In genomic region chr13:60744078-60744460, GRCm38 (mm10) we compare ENCODE assay signal across 9 mouse cellular contexts. TPM values are rescaled to one million over a fixed set of nuclear protein-coding genes. Genes with fewer than 3 reads are reported as not detected.
DNase-seq lines count a peak whose midpoint lies in the region; ATAC-seq and TF ChIP-seq lines count a peak whose summit lies in the region.
"Had no signal": no experiment of that assay in that cellular context is flagged by ENCODE, and none has a peak within 500 bp of the region (broad histone marks: within the 10 kb centered on the region; RNA-seq: fewer than 3 reads in every experiment).

No protein-coding gene starts in this region.

- DNase-seq in B cell, adult 2 months = peak; percentile 74 to 77
- DNase-seq in heart, embryonic 10.5 days (ENCODE audit: low spot score) = peak; percentile 90
- peak; percentile 60 to 86 for DNase-seq in kidney, adult 8-10 months
- peak; percentile 79 for DNase-seq in midbrain, postnatal 0 days (ENCODE audit: low spot score)
- peak; percentile 86 to 90 for DNase-seq in spleen, postnatal 10 days (ENCODE audit: low spot score in 2 of 2)

- no peak for TF ChIP-seq POLR2A in bone marrow, adult 2 months (IDR thresholded peaks at IDR 0.05; ENCODE audit: borderline replicate concordance, control insufficient read depth, low read depth, low read length)

- peak; percentile 90 for TF ChIP-seq CTCF in bone marrow, adult 2 months (IDR thresholded peaks at IDR 0.05; ENCODE audit: control insufficient read depth, insufficient read depth, low read length)
- TF ChIP-seq CTCF in midbrain, postnatal 0 days (IDR thresholded peaks at IDR 0.05) = peak; percentile 95

- ATAC-seq in erythroblast, adult 5-6 weeks (replicated peaks; ENCODE audit: low FRiP score, poor library complexity, severe bottlenecking) = peak; percentile 72
- ATAC-seq in limb, embryonic 15.5 days (ENCODE audit: insufficient number of reproducible peaks, low FRiP score, low TSS enrichment, low read depth) = peak; percentile 15; the same call in 1 of the 2 replicates
- ATAC-seq in midbrain, postnatal 0 days (ENCODE audit: low FRiP score) = peak; percentile 70

- H3K4me3 ChIP-seq in bone marrow, adult 2 months (replicated peaks; ENCODE audit: control insufficient read depth, low read depth, low read length) = no peak overlapping the region
- H3K4me3 ChIP-seq in heart, embryonic 10.5 days = no peak overlapping the region
- H3K4me3 ChIP-seq in limb, embryonic 15.5 days = no peak overlapping the region
- no peak overlapping the region for H3K4me3 ChIP-seq in midbrain, postnatal 0 days (ENCODE audit: low read depth, low read length)

- WGBS in bone marrow, adult 2 months = 21% methylated on average over 7 of the region's 7 CpGs
- 28% methylated on average over 7 of the region's 7 CpGs for WGBS in heart, embryonic 10.5 days
- 32% methylated on average over 7 of the region's 7 CpGs for WGBS in limb, embryonic 15.5 days
- WGBS in midbrain, postnatal 0 days = 32% methylated on average over 7 of the region's 7 CpGs

- peaks cover 24% of the 10 kb centered on the region for H3K36me3 ChIP-seq in heart, embryonic 10.5 days
- H3K36me3 ChIP-seq in limb, embryonic 15.5 days = peaks cover 30% of the 10 kb centered on the region
- H3K36me3 ChIP-seq in midbrain, postnatal 0 days (ENCODE audit: insufficient read depth, low read length) = peaks cover 45% of the 10 kb centered on the region
- H3K36me3 ChIP-seq: G1E had no signal

- H3K9ac ChIP-seq in limb, embryonic 15.5 days = no peak overlapping the region
- no peak overlapping the region for H3K9ac ChIP-seq in midbrain, postnatal 0 days (replicated peaks; ENCODE audit: low read length, poor library complexity, severe bottlenecking)

- no peaks in the 10 kb centered on the region for H3K9me3 ChIP-seq in heart, embryonic 10.5 days
- H3K9me3 ChIP-seq in limb, embryonic 15.5 days = no peaks in the 10 kb centered on the region
- H3K9me3 ChIP-seq in midbrain, postnatal 0 days (ENCODE audit: low read length) = no peaks in the 10 kb centered on the region

- no peak overlapping the region for H3K27ac ChIP-seq in bone marrow, adult 2 months (ENCODE audit: control insufficient read depth, insufficient read depth, low read depth, low read length, poor library complexity)
- peak overlapping the region; percentile 80 for H3K27ac ChIP-seq in heart, embryonic 10.5 days
- H3K27ac ChIP-seq in limb, embryonic 15.5 days = no peak overlapping the region
- no peak overlapping the region for H3K27ac ChIP-seq in midbrain, postnatal 0 days (ENCODE audit: low read depth, low read length)

- no peak overlapping the region for H3K4me2 ChIP-seq in limb, embryonic 15.5 days
- no peak overlapping the region for H3K4me2 ChIP-seq in midbrain, postnatal 0 days (ENCODE audit: low read depth, low read length, poor library complexity, severe bottlenecking)

- H3K4me1 ChIP-seq in bone marrow, adult 2 months (ENCODE audit: control insufficient read depth, insufficient read depth, low read length) = peaks cover 5% of the 10 kb centered on the region
- H3K4me1 ChIP-seq in heart, embryonic 10.5 days = peaks cover 7% of the 10 kb centered on the region; the same call in 1 of the 2 replicates
- H3K4me1 ChIP-seq in limb, embryonic 15.5 days = peaks cover 3% of the 10 kb centered on the region
- no peaks in the 10 kb centered on the region for H3K4me1 ChIP-seq in midbrain, postnatal 0 days (ENCODE audit: insufficient read depth, low read length)

- no peaks in the 10 kb centered on the region for H3K27me3 ChIP-seq in heart, embryonic 10.5 days (ENCODE audit: insufficient read depth, poor library complexity, severe bottlenecking)
- no peaks in the 10 kb centered on the region for H3K27me3 ChIP-seq in limb, embryonic 15.5 days
- H3K27me3 ChIP-seq in midbrain, postnatal 0 days (ENCODE audit: insufficient read depth, low read length) = no peaks in the 10 kb centered on the region

RNA-seq across cellular contexts. Expression of gene BC051665, which starts 42.1 kb away (rescaled TPM):
- not detected in 2 replicates for polyA plus RNA-seq in bone marrow, adult 2 months (2011; ENCODE audit: insufficient read depth, insufficient read length, low replicate concordance, missing spikeins)
- total RNA-seq in erythroblast, adult 5-6 weeks (2015; ENCODE audit: low replicate concordance) = not detected in 2 replicates
- total RNA-seq in erythroblast, adult 5-6 weeks (2017; ENCODE audit: low replicate concordance) = not detected in 2 replicates
- not detected in 2 replicates for polyA plus RNA-seq in heart, embryonic 10.5 days (2016; fragmentation: Nextera tagmentation; extraction: Ambion mirVana)
- not detected in 2 replicates for polyA plus RNA-seq in limb, embryonic 15.5 days (2015; fragmentation: Nextera tagmentation; extraction: Ambion mirVana)
- not detected in 2 replicates for total RNA-seq in midbrain, postnatal 0 days (2014; rRNA removed)
- polyA plus RNA-seq in midbrain, postnatal 0 days (2015; fragmentation: Nextera tagmentation; extraction: Ambion mirVana) = not detected in 2 replicates
- total RNA-seq: G1E had no signal
- polyA plus RNA-seq: G1E had no signal

RNA-seq across cellular contexts. Expression of gene Ctsll3, which starts 58.6 kb away (rescaled TPM):
- not detected in 2 replicates for polyA plus RNA-seq in bone marrow, adult 2 months (2011; ENCODE audit: insufficient read depth, insufficient read length, low replicate concordance, missing spikeins)
- not detected in 2 replicates for total RNA-seq in erythroblast, adult 5-6 weeks (2015; ENCODE audit: low replicate concordance)
- total RNA-seq in erythroblast, adult 5-6 weeks (2017; ENCODE audit: low replicate concordance) = not detected in 2 replicates
- polyA plus RNA-seq in heart, embryonic 10.5 days (2016; fragmentation: Nextera tagmentation; extraction: Ambion mirVana) = not detected in 2 replicates
- 1.3 and 1.4 TPM in 2 replicates for polyA plus RNA-seq in limb, embryonic 15.5 days (2015; fragmentation: Nextera tagmentation; extraction: Ambion mirVana)
- not detected in 2 replicates for total RNA-seq in midbrain, postnatal 0 days (2014; rRNA removed)
- polyA plus RNA-seq in midbrain, postnatal 0 days (2015; fragmentation: Nextera tagmentation; extraction: Ambion mirVana) = not detected in 2 replicates
- total RNA-seq: G1E had no signal
- polyA plus RNA-seq: G1E had no signal

Comparison
In these comparisons a context has a peak if more than half of its experiments do, and no peak if none do; other contexts are left out.
1. ATAC-seq: peak in every context shown above with its lines; median percentile 72 in erythroblast, adult 5-6 weeks; 70 in midbrain, postnatal 0 days; 15 in limb, embryonic 15.5 days.